Mouse (Mus musculus): Measurements from ENCODE around the gene Zfp683. TPM values are rescaled to one million over a fixed set of nuclear protein-coding genes. Genes with fewer than 3 reads are reported as not detected.

The Zfp683 gene
- polyA plus RNA-seq, 1 experiment = not detected

DNA sequence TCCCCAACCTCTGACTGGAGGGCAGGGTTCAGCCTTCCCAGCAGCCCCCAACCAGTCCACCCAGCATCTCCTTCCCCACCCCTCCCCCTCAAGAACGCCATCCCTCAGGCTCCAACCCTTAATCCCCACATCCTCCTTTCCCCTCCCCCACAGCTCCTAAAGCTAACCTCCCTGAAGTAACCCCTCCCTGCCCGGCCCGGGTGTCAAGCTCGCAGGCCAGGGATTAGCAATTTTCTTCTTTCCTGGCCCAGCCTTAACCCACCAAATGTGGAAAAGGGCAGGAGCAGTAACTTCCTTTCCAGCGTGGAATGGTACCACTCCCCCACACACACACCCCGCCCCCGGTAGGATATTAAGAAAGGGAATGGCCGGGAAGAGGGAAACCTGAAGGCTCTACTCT, 36.9 kb upstream of the Zfp683 start:
- 20% methylated on average over 8 of the region's 8 CpGs for WGBS
- H3K27ac ChIP-seq (ENCODE audit: insufficient read depth, low read length) = no peak overlapping the region
- H3K4me3 ChIP-seq (replicated peaks; ENCODE audit: insufficient read depth, low read depth, low read length) = no peak overlapping the region
- H3K27me3 ChIP-seq (ENCODE audit: control insufficient read depth, insufficient read depth, low read length) = peaks cover 6% of the 10 kb centered on the region; the same call in 1 of the 2 replicates
- DNase-seq = no peak
- TF ChIP-seq CTCF (IDR thresholded peaks at IDR 0.05; ENCODE audit: borderline replicate concordance, insufficient read depth, low read depth, low read length) = no peak
- TF ChIP-seq POLR2A (IDR thresholded peaks at IDR 0.05; ENCODE audit: borderline replicate concordance, insufficient read depth, low read length) = no peak
- H3K4me1 ChIP-seq (ENCODE audit: control insufficient read depth, insufficient read depth, low read length) = peaks cover 14% of the 10 kb centered on the region

DNA sequence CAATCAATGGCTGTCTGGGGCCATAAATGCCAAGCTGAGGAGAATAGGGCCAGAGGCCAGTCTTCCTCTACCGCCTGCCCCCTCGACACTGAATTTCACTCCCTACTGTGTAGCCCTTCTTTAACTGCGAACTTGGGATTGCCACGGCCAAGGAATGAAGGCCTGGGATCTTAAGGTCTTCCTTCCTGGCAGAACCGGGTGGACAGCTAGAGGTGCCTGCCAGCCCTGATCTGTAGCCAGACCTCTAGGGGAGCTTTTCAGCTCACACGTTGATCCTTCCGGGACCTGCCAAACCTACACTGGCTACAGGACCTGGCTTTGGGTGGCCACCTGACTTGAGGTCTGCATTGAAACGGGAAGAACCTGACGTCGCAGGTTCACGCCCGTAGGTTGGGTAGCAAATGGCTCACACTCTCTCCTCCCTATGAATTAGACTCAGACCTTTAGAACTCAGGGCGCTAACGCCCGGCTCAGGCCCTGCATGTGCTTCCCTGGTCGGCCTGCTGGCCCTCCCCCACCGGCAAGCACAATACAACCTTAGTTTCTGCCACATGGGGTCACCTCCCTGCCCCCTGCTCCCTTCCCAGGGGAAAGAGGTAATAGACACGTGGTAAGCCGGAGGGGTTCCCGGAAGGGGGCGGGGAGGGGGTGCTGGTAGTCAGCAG, 36.3 kb upstream of the Zfp683 start:
- H3K27me3 ChIP-seq (ENCODE audit: control insufficient read depth, insufficient read depth, low read length) = peaks cover 3% of the 10 kb centered on the region; the same call in 1 of the 2 replicates
- peak in 1 of 2 experiments; percentile 13 for DNase-seq
- 11% methylated on average over 21 of the region's 21 CpGs for WGBS
- no peak overlapping the region for H3K4me3 ChIP-seq (replicated peaks; ENCODE audit: insufficient read depth, low read depth, low read length)
- no peak overlapping the region for H3K27ac ChIP-seq (ENCODE audit: insufficient read depth, low read length)
- no peak for TF ChIP-seq POLR2A (IDR thresholded peaks at IDR 0.05; ENCODE audit: borderline replicate concordance, insufficient read depth, low read length)
- TF ChIP-seq CTCF (IDR thresholded peaks at IDR 0.05; ENCODE audit: borderline replicate concordance, insufficient read depth, low read depth, low read length) = no peak
- peaks cover 14% of the 10 kb centered on the region for H3K4me1 ChIP-seq (ENCODE audit: control insufficient read depth, insufficient read depth, low read length)

GRCm38 (mm10) chr4:134018038-134018778, 35.4 kb upstream of the Zfp683 start:
- Histone ChIP-seq H3K4me3 (replicated peaks; ENCODE audit: insufficient read depth, low read depth, low read length) (peak overlapping the region; percentile 9), H3K27ac (ENCODE audit: insufficient read depth, low read length) (no peak overlapping the region), H3K4me1 (ENCODE audit: control insufficient read depth, insufficient read depth, low read length) (peaks cover 14% of the 10 kb centered on the region), H3K27me3 (ENCODE audit: control insufficient read depth, insufficient read depth, low read length) (peaks cover 3% of the 10 kb centered on the region; the same call in 1 of the 2 replicates)
- WGBS = 1% methylated on average over 46 of the region's 46 CpGs
- peak in 1 of 2 experiments; percentile 14 for DNase-seq
- no peak for TF ChIP-seq CTCF (IDR thresholded peaks at IDR 0.05; ENCODE audit: borderline replicate concordance, insufficient read depth, low read depth, low read length)

DNA sequence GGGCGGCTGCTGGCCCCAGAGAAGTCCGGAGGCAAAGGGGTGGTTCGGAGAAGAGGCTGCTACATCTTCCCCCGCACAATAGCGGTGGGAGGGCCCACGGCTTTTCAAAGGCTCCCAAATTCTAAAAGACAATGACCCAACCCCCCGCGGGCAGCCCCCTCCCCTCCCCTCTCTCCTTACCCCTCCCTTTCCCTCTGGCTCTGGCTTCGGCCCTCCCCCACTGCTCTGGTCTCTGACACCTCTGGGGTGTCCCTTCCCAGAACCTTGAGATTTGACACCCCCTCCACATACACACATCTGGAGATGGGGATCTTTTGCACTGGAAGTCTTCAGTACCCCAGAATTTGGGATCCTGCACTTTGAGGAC, 34.9 kb upstream of the Zfp683 start, which contains the start of gene Lin28a:
TSS of gene Lin28a (minus strand) at position 63 of the 367 bp plus-strand sequence.
- Histone ChIP-seq H3K4me1 (ENCODE audit: control insufficient read depth, insufficient read depth, low read length) (peaks cover 14% of the 10 kb centered on the region), H3K27me3 (ENCODE audit: control insufficient read depth, insufficient read depth, low read length) (peaks cover 3% of the 10 kb centered on the region; the same call in 1 of the 2 replicates), H3K27ac (ENCODE audit: insufficient read depth, low read length) (0 out of 2 replicates have a peak within 1 kb of the TSS, but pooled peaks have one; percentile 32), H3K4me3 (replicated peaks; ENCODE audit: insufficient read depth, low read depth, low read length) (peak within 1 kb of the TSS; percentile 75)
- TF ChIP-seq CTCF (IDR thresholded peaks at IDR 0.05; ENCODE audit: borderline replicate concordance, insufficient read depth, low read depth, low read length) = no peak
- TF ChIP-seq POLR2A (IDR thresholded peaks at IDR 0.05; ENCODE audit: borderline replicate concordance, insufficient read depth, low read length) = no peak
- no peak for DNase-seq
- WGBS = 0% methylated on average over 9 of the region's 9 CpGs

- peaks cover 14% of the 10 kb centered on the region for H3K4me1 ChIP-seq (ENCODE audit: control insufficient read depth, insufficient read depth, low read length)
- WGBS = 5% methylated on average over 10 of the region's 10 CpGs
- no peak for DNase-seq
- no peak for TF ChIP-seq POLR2A (IDR thresholded peaks at IDR 0.05; ENCODE audit: borderline replicate concordance, insufficient read depth, low read length)
- TF ChIP-seq CTCF (IDR thresholded peaks at IDR 0.05; ENCODE audit: borderline replicate concordance, insufficient read depth, low read depth, low read length) = no peak
- H3K27ac ChIP-seq (ENCODE audit: insufficient read depth, low read length) = no peak overlapping the region
- peaks cover 3% of the 10 kb centered on the region; the same call in 1 of the 2 replicates for H3K27me3 ChIP-seq (ENCODE audit: control insufficient read depth, insufficient read depth, low read length)
- H3K4me3 ChIP-seq (replicated peaks; ENCODE audit: insufficient read depth, low read depth, low read length) = no peak overlapping the region
These were observed 34.4 kb upstream of the Zfp683 start for GRCm38 (mm10) chr4:134019210-134019609.

DNA sequence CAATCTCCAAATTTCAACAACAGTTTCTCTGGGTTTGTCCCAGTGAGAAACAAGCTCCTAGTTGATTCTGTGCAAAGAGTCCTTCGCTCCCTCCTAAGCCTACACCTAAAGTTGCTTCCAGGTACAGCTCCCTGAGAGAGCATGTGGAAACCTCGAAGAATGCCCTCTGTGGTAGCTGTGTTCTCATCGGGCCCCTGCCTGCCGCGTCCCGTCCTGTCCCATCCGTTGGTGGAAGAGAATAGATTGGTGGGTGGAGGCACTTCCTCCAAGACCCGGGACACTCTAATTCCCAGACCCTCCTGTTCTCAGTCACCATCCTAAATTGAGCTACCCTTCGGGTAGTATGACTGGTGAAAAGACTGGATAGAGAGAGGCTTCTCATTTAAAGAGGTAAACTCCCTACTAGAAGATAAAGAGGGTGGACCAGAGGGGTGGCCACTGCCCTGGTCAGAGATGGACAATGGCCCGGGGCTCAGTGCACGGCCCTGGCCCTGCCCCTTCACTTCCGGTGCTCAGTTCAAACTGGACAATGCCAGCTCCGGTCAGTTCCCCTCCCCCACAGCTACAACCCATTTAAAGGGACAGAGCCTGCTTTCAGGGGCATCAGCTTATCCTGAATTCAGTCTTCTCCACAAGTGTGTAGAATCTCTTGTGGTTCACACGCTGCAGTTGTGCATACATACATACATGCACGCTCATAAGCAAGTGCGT, 33.8 kb upstream of the Zfp683 start:
- H3K4me3 ChIP-seq (replicated peaks; ENCODE audit: insufficient read depth, low read depth, low read length) = peak overlapping the region; percentile 75
- TF ChIP-seq POLR2A (IDR thresholded peaks at IDR 0.05; ENCODE audit: borderline replicate concordance, insufficient read depth, low read length) = peak; percentile 70; the same call in 1 of the 2 replicates
- no peak for TF ChIP-seq CTCF (IDR thresholded peaks at IDR 0.05; ENCODE audit: borderline replicate concordance, insufficient read depth, low read depth, low read length)
- peaks cover 14% of the 10 kb centered on the region for H3K4me1 ChIP-seq (ENCODE audit: control insufficient read depth, insufficient read depth, low read length)
- H3K27ac ChIP-seq (ENCODE audit: insufficient read depth, low read length) = peak overlapping the region; percentile 32; the same call in 1 of the 2 replicates
- DNase-seq = peak; percentile 79 to 85
- H3K27me3 ChIP-seq (ENCODE audit: control insufficient read depth, insufficient read depth, low read length) = peaks cover 3% of the 10 kb centered on the region; the same call in 1 of the 2 replicates
- 2% methylated on average over 16 of the region's 16 CpGs for WGBS

DNA sequence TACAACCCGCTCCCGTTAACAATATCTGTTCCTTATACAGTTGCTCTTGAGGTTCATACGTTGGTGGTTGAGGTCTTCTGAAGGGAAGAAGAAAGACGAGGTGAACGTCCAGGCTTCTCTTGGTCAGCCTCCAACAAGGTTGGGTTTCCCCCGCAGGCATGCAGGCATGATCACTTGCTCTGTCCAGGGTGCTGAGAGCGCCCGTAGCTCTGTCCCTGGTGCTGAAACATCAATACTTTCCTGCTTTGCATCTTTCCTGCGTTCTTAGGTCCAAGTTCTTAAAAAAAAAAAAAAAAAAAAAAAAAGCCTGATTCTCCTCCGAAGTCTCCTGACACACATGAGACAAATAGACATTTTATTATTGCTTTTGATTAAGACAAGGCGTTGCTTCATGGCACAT, 33.0 kb upstream of the Zfp683 start:
- DNase-seq = peak; percentile 24 to 31
- WGBS = 9% methylated on average over 11 of the region's 11 CpGs
- Histone ChIP-seq H3K4me1 (ENCODE audit: control insufficient read depth, insufficient read depth, low read length) (peaks cover 14% of the 10 kb centered on the region), H3K27me3 (ENCODE audit: control insufficient read depth, insufficient read depth, low read length) (peaks cover 3% of the 10 kb centered on the region; the same call in 1 of the 2 replicates), H3K4me3 (replicated peaks; ENCODE audit: insufficient read depth, low read depth, low read length) (peak overlapping the region; percentile 53), H3K27ac (ENCODE audit: insufficient read depth, low read length) (no peak overlapping the region)
- no peak for TF ChIP-seq POLR2A (IDR thresholded peaks at IDR 0.05; ENCODE audit: borderline replicate concordance, insufficient read depth, low read length)
- no peak for TF ChIP-seq CTCF (IDR thresholded peaks at IDR 0.05; ENCODE audit: borderline replicate concordance, insufficient read depth, low read depth, low read length)
